ENCODE assay signal across 10 mouse cellular contexts in genomic region chr15:99678063-99678800, GRCm38 (mm10). TPM values are rescaled to one million over a fixed set of nuclear protein-coding genes. Genes with fewer than 3 reads are reported as not detected.
DNase-seq lines count a peak whose midpoint lies in the region; ATAC-seq and TF ChIP-seq lines count a peak whose summit lies in the region.
"Had no signal": no experiment of that assay in that cellular context is flagged by ENCODE, and none has a peak within 500 bp of the region (broad histone marks: within the 10 kb centered on the region; RNA-seq: fewer than 3 reads in every experiment).

No protein-coding gene starts in this region.

- peak; percentile 39; the same call in 1 of the 2 replicates for ATAC-seq in kidney, embryonic 14.5 days (ENCODE audit: low FRiP score, low TSS enrichment)
- no peak for ATAC-seq in kidney, embryonic 16.5 days (ENCODE audit: low FRiP score, low TSS enrichment)
- peak; percentile 54; the same call in 1 of the 2 replicates for ATAC-seq in stomach, embryonic 14.5 days (ENCODE audit: insufficient number of reproducible peaks, insufficient read depth, low FRiP score, low read depth)
- no peak for ATAC-seq in megakaryocyte-erythroid progenitor cell, adult 5-6 weeks (replicated peaks; ENCODE audit: low FRiP score, low TSS enrichment, poor library complexity, severe bottlenecking)

- peak; percentile 10 for DNase-seq in liver, adult 2 months (ENCODE audit: extremely low read depth, low read depth, low spot score)
- DNase-seq in urinary bladder, postnatal 10 days (ENCODE audit: low spot score): no peak

- WGBS in kidney, embryonic 14.5 days: 11% methylated on average over 13 of the region's 13 CpGs
- 16% methylated on average over 13 of the region's 13 CpGs for WGBS in kidney, embryonic 16.5 days
- WGBS in liver, adult 2 months: 21% methylated on average over 13 of the region's 13 CpGs
- WGBS in stomach, embryonic 14.5 days: 15% methylated on average over 13 of the region's 13 CpGs

- peaks cover 4% of the 10 kb centered on the region; the same call in 1 of the 2 replicates for H3K27me3 ChIP-seq in kidney, embryonic 14.5 days (ENCODE audit: control insufficient read depth, insufficient read depth, low read length)
- H3K27me3 ChIP-seq in kidney, embryonic 16.5 days (ENCODE audit: insufficient read depth, low read length): peaks cover 11% of the 10 kb centered on the region; the same call in 1 of the 2 replicates
- H3K27me3 ChIP-seq in ES-Bruce4 (ENCODE audit: control insufficient read depth, insufficient read depth, low read length, poor library complexity, severe bottlenecking): no peaks in the 10 kb centered on the region
- H3K27me3 ChIP-seq in liver, adult 2 months (ENCODE audit: control insufficient read depth, insufficient read depth, low read length): no peaks in the 10 kb centered on the region
- 0 out of 2 replicates have a peak, but pooled peaks cover 3% of the 10 kb centered on the region for H3K27me3 ChIP-seq in stomach, embryonic 14.5 days (ENCODE audit: control insufficient read depth, insufficient read depth, low read length)

- no peaks in the 10 kb centered on the region for H3K36me3 ChIP-seq in kidney, embryonic 14.5 days (ENCODE audit: control insufficient read depth, insufficient read depth, low read length)
- H3K36me3 ChIP-seq in kidney, embryonic 16.5 days (ENCODE audit: insufficient read depth, low read length): no peaks in the 10 kb centered on the region
- no peaks in the 10 kb centered on the region for H3K36me3 ChIP-seq in ES-Bruce4 (ENCODE audit: control insufficient read depth, insufficient read depth, low read length, poor library complexity, severe bottlenecking)
- no peaks in the 10 kb centered on the region for H3K36me3 ChIP-seq in liver, adult 2 months (ENCODE audit: control insufficient read depth, insufficient read depth, low read length)
- no peaks in the 10 kb centered on the region for H3K36me3 ChIP-seq in stomach, embryonic 14.5 days (ENCODE audit: control insufficient read depth, insufficient read depth, low read length)

- H3K27ac ChIP-seq in kidney, embryonic 14.5 days (ENCODE audit: low read depth, low read length): no peak overlapping the region
- no peak overlapping the region for H3K27ac ChIP-seq in kidney, embryonic 16.5 days (ENCODE audit: low read length)
- H3K27ac ChIP-seq in ES-Bruce4 (ENCODE audit: insufficient read depth, low read length): peak overlapping the region; percentile 92
- H3K27ac ChIP-seq in bone marrow macrophage, adult 2 months (ENCODE audit: insufficient read depth, low read depth, low read length): no peak overlapping the region
- H3K27ac ChIP-seq in liver, adult 2 months (replicated peaks; ENCODE audit: insufficient read depth, low read depth, low read length): no peak overlapping the region
- H3K27ac ChIP-seq in stomach, embryonic 14.5 days (ENCODE audit: low read length): no peak overlapping the region

- no peak overlapping the region for H3K4me2 ChIP-seq in kidney, embryonic 14.5 days (replicated peaks; ENCODE audit: low read depth, low read length)
- H3K4me2 ChIP-seq in kidney, embryonic 16.5 days (replicated peaks; ENCODE audit: low read depth, low read length): no peak overlapping the region
- H3K4me2 ChIP-seq in stomach, embryonic 14.5 days (replicated peaks; ENCODE audit: low read depth, low read length): no peak overlapping the region

- no peak overlapping the region for H3K4me3 ChIP-seq in kidney, embryonic 14.5 days (ENCODE audit: low read length)
- H3K4me3 ChIP-seq in kidney, embryonic 16.5 days (ENCODE audit: low read length): no peak overlapping the region
- 0 out of 2 replicates have a peak overlapping the region, but pooled peaks have one; percentile 36 for H3K4me3 ChIP-seq in ES-Bruce4 (ENCODE audit: low read depth, low read length)
- H3K4me3 ChIP-seq in bone marrow macrophage, adult 2 months (ENCODE audit: insufficient read depth, low read length): no peak overlapping the region
- H3K4me3 ChIP-seq in liver, adult 2 months (ENCODE audit: insufficient read depth, low read depth, low read length): no peak overlapping the region
- no peak overlapping the region for H3K4me3 ChIP-seq in stomach, embryonic 14.5 days (ENCODE audit: low read depth, low read length)

- TF ChIP-seq EP300 in ES-Bruce4 (IDR thresholded peaks at IDR 0.05; ENCODE audit: insufficient read depth, low read depth, low read length): no peak

- TF ChIP-seq POLR2A in ES-Bruce4 (IDR thresholded peaks at IDR 0.05; ENCODE audit: insufficient read depth, low read length): no peak
- no peak for TF ChIP-seq POLR2A in bone marrow macrophage, adult 2 months (IDR thresholded peaks at IDR 0.05; ENCODE audit: borderline replicate concordance, low read depth, low read length)
- TF ChIP-seq POLR2A in liver, adult 2 months (IDR thresholded peaks at IDR 0.05; ENCODE audit: extremely low read depth, insufficient read depth, low read length): no peak

- no peaks in the 10 kb centered on the region for H3K9me3 ChIP-seq in kidney, embryonic 14.5 days (ENCODE audit: control insufficient read depth, low read length)
- no peaks in the 10 kb centered on the region for H3K9me3 ChIP-seq in kidney, embryonic 16.5 days (ENCODE audit: low read length)
- no peaks in the 10 kb centered on the region for H3K9me3 ChIP-seq in ES-Bruce4 (replicated peaks; ENCODE audit: control insufficient read depth, insufficient read depth, low read length, poor library complexity, severe bottlenecking)
- H3K9me3 ChIP-seq in stomach, embryonic 14.5 days (ENCODE audit: control insufficient read depth, low read depth, low read length): no peaks in the 10 kb centered on the region

- no peaks in the 10 kb centered on the region for H3K4me1 ChIP-seq in kidney, embryonic 14.5 days (ENCODE audit: control insufficient read depth, insufficient read depth, low read length)
- no peaks in the 10 kb centered on the region for H3K4me1 ChIP-seq in kidney, embryonic 16.5 days (ENCODE audit: insufficient read depth, low read length)
- peaks cover 3% of the 10 kb centered on the region for H3K4me1 ChIP-seq in ES-Bruce4 (ENCODE audit: control insufficient read depth, insufficient read depth, low read length)
- H3K4me1 ChIP-seq in bone marrow macrophage, adult 2 months (ENCODE audit: control insufficient read depth, insufficient read depth, low read length): no peaks in the 10 kb centered on the region
- H3K4me1 ChIP-seq in liver, adult 2 months (ENCODE audit: control insufficient read depth, insufficient read depth, low read length): no peaks in the 10 kb centered on the region
- 0 out of 2 replicates have a peak, but pooled peaks cover 4% of the 10 kb centered on the region for H3K4me1 ChIP-seq in stomach, embryonic 14.5 days (ENCODE audit: control insufficient read depth, insufficient read depth, low read length)

- peak; percentile 64 for TF ChIP-seq CTCF in ES-Bruce4 (IDR thresholded peaks at IDR 0.05; ENCODE audit: low read depth, low read length)
- peak; percentile 44 for TF ChIP-seq CTCF in bone marrow macrophage, adult 2 months (IDR thresholded peaks at IDR 0.05; ENCODE audit: low read depth, low read length)
- TF ChIP-seq CTCF in liver, adult 2 months (IDR thresholded peaks at IDR 0.05; ENCODE audit: low read depth, low read length): peak; percentile 27; the same call in 1 of the 2 replicates

- H3K79me2 ChIP-seq in liver, adult 2 months (ENCODE audit: control insufficient read depth, insufficient read depth, low read length): no peaks in the 10 kb centered on the region

- no peak overlapping the region for H3K9ac ChIP-seq in kidney, embryonic 14.5 days (ENCODE audit: low read depth, low read length)
- no peak overlapping the region for H3K9ac ChIP-seq in kidney, embryonic 16.5 days (replicated peaks; ENCODE audit: low read length)
- H3K9ac ChIP-seq in ES-Bruce4 (ENCODE audit: low read depth, poor library complexity, severe bottlenecking): peak overlapping the region; percentile 39; the same call in 1 of the 2 replicates
- no peak overlapping the region for H3K9ac ChIP-seq in liver, adult 2 months (ENCODE audit: low read depth, low read length)
- no peak overlapping the region for H3K9ac ChIP-seq in stomach, embryonic 14.5 days (replicated peaks; ENCODE audit: low read depth, low read length)

RNA-seq across cellular contexts. Expression of gene Asic1, which starts 8.1 kb away (rescaled TPM):
- polyA plus RNA-seq in kidney, embryonic 14.5 days (2014; fragmentation: Nextera tagmentation; extraction: Ambion mirVana): 0.88 and 0.90 TPM in 2 replicates
- 1.7 TPM in 2 replicates for polyA plus RNA-seq in kidney, embryonic 16.5 days (2015; fragmentation: Nextera tagmentation; extraction: Ambion mirVana)
- polyA plus RNA-seq in ES-Bruce4 (2011; ENCODE audit: insufficient read depth, insufficient read length, low read depth, missing spikeins): 3.9 and 4.1 TPM in 2 replicates
- polyA plus RNA-seq in bone marrow macrophage, adult 2 months (2012; ENCODE audit: insufficient read depth, insufficient read length, missing spikeins): not detected in 2 replicates
- not detected in 2 replicates for total RNA-seq in liver, adult 2 months (2014; rRNA removed)
- polyA plus RNA-seq in liver, adult 2 months (2012; rRNA removed): 0.16 TPM in 1 of 2 replicates, not detected in the other
- 1.5 and 1.8 TPM in 2 replicates for polyA plus RNA-seq in stomach, embryonic 14.5 days (2014; fragmentation: Nextera tagmentation; extraction: Ambion mirVana)
- not detected in 2 replicates for total RNA-seq in megakaryocyte-erythroid progenitor cell, adult 5-6 weeks (2014; fragmentation: Nextera tagmentation)
- total RNA-seq in megakaryocyte-erythroid progenitor cell, adult 5-6 weeks (2017): 0.33 TPM in 1 of 2 replicates, not detected in the other
- total RNA-seq: common myeloid progenitor, adult 5-6 weeks had no signal

RNA-seq across cellular contexts. Expression of gene Smarcd1, which starts 23.7 kb away (rescaled TPM):
- polyA plus RNA-seq in kidney, embryonic 14.5 days (2014; fragmentation: Nextera tagmentation; extraction: Ambion mirVana): 54.3 and 74.2 TPM in 2 replicates
- polyA plus RNA-seq in kidney, embryonic 16.5 days (2015; fragmentation: Nextera tagmentation; extraction: Ambion mirVana): 49.8 and 56.3 TPM in 2 replicates
- 92.3 and 100 TPM in 2 replicates for polyA plus RNA-seq in ES-Bruce4 (2011; ENCODE audit: insufficient read depth, insufficient read length, low read depth, missing spikeins)
- 17.7 and 19.4 TPM in 2 replicates for polyA plus RNA-seq in bone marrow macrophage, adult 2 months (2012; ENCODE audit: insufficient read depth, insufficient read length, missing spikeins)
- 2.0 and 3.1 TPM in 2 replicates for total RNA-seq in liver, adult 2 months (2014; rRNA removed)
- polyA plus RNA-seq in liver, adult 2 months (2012; rRNA removed): 8.5 and 9.3 TPM in 2 replicates
- 37.8 and 40.1 TPM in 2 replicates for polyA plus RNA-seq in stomach, embryonic 14.5 days (2014; fragmentation: Nextera tagmentation; extraction: Ambion mirVana)
- 29.2 and 37.5 TPM in 2 replicates for total RNA-seq in megakaryocyte-erythroid progenitor cell, adult 5-6 weeks (2014; fragmentation: Nextera tagmentation)
- total RNA-seq in megakaryocyte-erythroid progenitor cell, adult 5-6 weeks (2017): 10.5 and 28.6 TPM in 2 replicates

RNA-seq across cellular contexts. Expression of gene Racgap1, which starts 26.8 kb away (rescaled TPM):
- polyA plus RNA-seq in kidney, embryonic 14.5 days (2014; fragmentation: Nextera tagmentation; extraction: Ambion mirVana): 79.1 and 113 TPM in 2 replicates
- 143 and 157 TPM in 2 replicates for polyA plus RNA-seq in kidney, embryonic 16.5 days (2015; fragmentation: Nextera tagmentation; extraction: Ambion mirVana)
- polyA plus RNA-seq in ES-Bruce4 (2011; ENCODE audit: insufficient read depth, insufficient read length, low read depth, missing spikeins): 122 and 134 TPM in 2 replicates
- 55.8 and 56.8 TPM in 2 replicates for polyA plus RNA-seq in bone marrow macrophage, adult 2 months (2012; ENCODE audit: insufficient read depth, insufficient read length, missing spikeins)
- total RNA-seq in liver, adult 2 months (2014; rRNA removed): 0.92 and 1.4 TPM in 2 replicates
- polyA plus RNA-seq in liver, adult 2 months (2012; rRNA removed): 0.32 and 0.56 TPM in 2 replicates
- 108 and 109 TPM in 2 replicates for polyA plus RNA-seq in stomach, embryonic 14.5 days (2014; fragmentation: Nextera tagmentation; extraction: Ambion mirVana)
- total RNA-seq in megakaryocyte-erythroid progenitor cell, adult 5-6 weeks (2014; fragmentation: Nextera tagmentation): 31.1 and 62.5 TPM in 2 replicates
- total RNA-seq in megakaryocyte-erythroid progenitor cell, adult 5-6 weeks (2017): 38.5 and 45.9 TPM in 2 replicates

RNA-seq across cellular contexts. Expression of gene Gm17349, which starts 27.1 kb away (rescaled TPM):
- not detected in 2 replicates for polyA plus RNA-seq in kidney, embryonic 14.5 days (2014; fragmentation: Nextera tagmentation; extraction: Ambion mirVana)
- polyA plus RNA-seq in kidney, embryonic 16.5 days (2015; fragmentation: Nextera tagmentation; extraction: Ambion mirVana): not detected in 2 replicates
- polyA plus RNA-seq in ES-Bruce4 (2011; ENCODE audit: insufficient read depth, insufficient read length, low read depth, missing spikeins): not detected in 2 replicates
- not detected in 2 replicates for polyA plus RNA-seq in bone marrow macrophage, adult 2 months (2012; ENCODE audit: insufficient read depth, insufficient read length, missing spikeins)
- not detected in 2 replicates for total RNA-seq in liver, adult 2 months (2014; rRNA removed)
- 1.4 TPM in 1 of 2 replicates, not detected in the other for polyA plus RNA-seq in liver, adult 2 months (2012; rRNA removed)
- polyA plus RNA-seq in stomach, embryonic 14.5 days (2014; fragmentation: Nextera tagmentation; extraction: Ambion mirVana): not detected in 2 replicates
- not detected in 2 replicates for total RNA-seq in megakaryocyte-erythroid progenitor cell, adult 5-6 weeks (2014; fragmentation: Nextera tagmentation)
- total RNA-seq in megakaryocyte-erythroid progenitor cell, adult 5-6 weeks (2017): not detected in 2 replicates
- total RNA-seq: common myeloid progenitor, adult 5-6 weeks had no signal
- polyA plus RNA-seq: liver, embryonic 16.5 days had no signal

RNA-seq across cellular contexts. Expression of gene Gpd1, which starts 39.1 kb away (rescaled TPM):
- polyA plus RNA-seq in kidney, embryonic 14.5 days (2014; fragmentation: Nextera tagmentation; extraction: Ambion mirVana): 2.0 and 3.1 TPM in 2 replicates
- polyA plus RNA-seq in kidney, embryonic 16.5 days (2015; fragmentation: Nextera tagmentation; extraction: Ambion mirVana): 45.4 and 46.1 TPM in 2 replicates
- 0.28 and 1.9 TPM in 2 replicates for polyA plus RNA-seq in ES-Bruce4 (2011; ENCODE audit: insufficient read depth, insufficient read length, low read depth, missing spikeins)
- polyA plus RNA-seq in bone marrow macrophage, adult 2 months (2012; ENCODE audit: insufficient read depth, insufficient read length, missing spikeins): 0.37 and 1.2 TPM in 2 replicates
- 147 and 151 TPM in 2 replicates for total RNA-seq in liver, adult 2 months (2014; rRNA removed)
- polyA plus RNA-seq in liver, adult 2 months (2012; rRNA removed): 233 and 311 TPM in 2 replicates
- 0.20 and 0.21 TPM in 2 replicates for polyA plus RNA-seq in stomach, embryonic 14.5 days (2014; fragmentation: Nextera tagmentation; extraction: Ambion mirVana)
- 0.49 TPM in 1 of 2 replicates, not detected in the other for total RNA-seq in megakaryocyte-erythroid progenitor cell, adult 5-6 weeks (2014; fragmentation: Nextera tagmentation)
- 0.23 TPM in 1 of 2 replicates, not detected in the other for total RNA-seq in megakaryocyte-erythroid progenitor cell, adult 5-6 weeks (2017)

Comparison
In these comparisons a context has a peak if more than half of its experiments do, and no peak if none do; other contexts are left out.
1. ATAC-seq: peak in kidney, embryonic 14.5 days (single experiment) and stomach, embryonic 14.5 days (single experiment); none in kidney, embryonic 16.5 days (single experiment) and megakaryocyte-erythroid progenitor cell, adult 5-6 weeks (single experiment).
2. RNA of gene Racgap1, which starts 26.8 kb away (polyA plus RNA-seq): 143 to 157 TPM in kidney, embryonic 16.5 days, 122 to 134 TPM in ES-Bruce4, 79.1 to 113 TPM in kidney, embryonic 14.5 days, 108 to 109 TPM in stomach, embryonic 14.5 days and 55.8 to 56.8 TPM in bone marrow macrophage, adult 2 months; 0.32 to 0.56 TPM in liver, adult 2 months; every median in the first group is over 10 times any median in the second.
3. Peak in every context shown above with its lines, with median percentiles within 50 percentile points of each other: CTCF ChIP-seq.